Mouse (Mus musculus): ENCODE measurements at regions not wholly inside any gene's neighbourhood (a gene's known extent, or its start where the extent isn't known, plus 50 kb on each side); places are given as distances from the start of the nearest gene placed in this dataset.

- no peak for DNase-seq
Observed at GRCm38 (mm10) chr3:21744107-21744506, 332.3 kb upstream of the Tbl1xr1 start.

GRCm38 (mm10) chr3:21760516-21761218, 315.8 kb upstream of the Tbl1xr1 start:
- peak in 1 of 2 experiments; percentile 43 for DNase-seq

GRCm38 (mm10) chr3:21761219-21761600, 315.2 kb upstream of the Tbl1xr1 start:
- no peak for DNase-seq

GRCm38 (mm10) chr3:21761909-21762308, 314.5 kb upstream of the Tbl1xr1 start:
- DNase-seq: peak; percentile 18 to 32

- no peak for DNase-seq
Observed at GRCm38 (mm10) chr3:21768081-21768480, 308.4 kb upstream of the Tbl1xr1 start.

GRCm38 (mm10) chr3:21769920-21770547, 306.4 kb upstream of the Tbl1xr1 start:
- peak in 1 of 2 experiments; percentile 23 for DNase-seq

GRCm38 (mm10) chr3:21771752-21772298, 304.6 kb upstream of the Tbl1xr1 start:
- no peak for DNase-seq

GRCm38 (mm10) chr3:21774172-21774842, 302.1 kb upstream of the Tbl1xr1 start:
- no peak for DNase-seq

- DNase-seq: no peak
Observed at GRCm38 (mm10) chr3:21778789-21779188, 297.7 kb upstream of the Tbl1xr1 start.

GRCm38 (mm10) chr3:21791983-21792631, 284.3 kb upstream of the Tbl1xr1 start:
- peak in 1 of 2 experiments; percentile 26 for DNase-seq

GRCm38 (mm10) chr3:21798139-21798538, 278.3 kb upstream of the Tbl1xr1 start:
- peak; percentile 41 to 69 for DNase-seq

GRCm38 (mm10) chr3:21803886-21804285, 272.6 kb upstream of the Tbl1xr1 start:
- DNase-seq: peak; percentile 48 to 64

- no peak for DNase-seq
Observed at GRCm38 (mm10) chr3:21806494-21807157, 269.8 kb upstream of the Tbl1xr1 start.

GRCm38 (mm10) chr3:21808539-21808938, 267.9 kb upstream of the Tbl1xr1 start:
- no peak for DNase-seq

GRCm38 (mm10) chr3:21809769-21810470, 266.5 kb upstream of the Tbl1xr1 start:
- DNase-seq: no peak

- DNase-seq: no peak
Observed at GRCm38 (mm10) chr3:21813401-21813800, 263.1 kb upstream of the Tbl1xr1 start.

GRCm38 (mm10) chr3:21816968-21817858, 259.2 kb upstream of the Tbl1xr1 start:
- DNase-seq: peak in 1 of 2 experiments; percentile 22

- DNase-seq: no peak
Observed at GRCm38 (mm10) chr3:21819030-21819429, 257.4 kb upstream of the Tbl1xr1 start.

GRCm38 (mm10) chr3:21820051-21820598, 256.3 kb upstream of the Tbl1xr1 start:
- DNase-seq: no peak

GRCm38 (mm10) chr3:21822675-21823074, 253.8 kb upstream of the Tbl1xr1 start:
- DNase-seq: no peak
